ENCODE assay signal across 8 mouse cellular contexts in the genomic region with DNA sequence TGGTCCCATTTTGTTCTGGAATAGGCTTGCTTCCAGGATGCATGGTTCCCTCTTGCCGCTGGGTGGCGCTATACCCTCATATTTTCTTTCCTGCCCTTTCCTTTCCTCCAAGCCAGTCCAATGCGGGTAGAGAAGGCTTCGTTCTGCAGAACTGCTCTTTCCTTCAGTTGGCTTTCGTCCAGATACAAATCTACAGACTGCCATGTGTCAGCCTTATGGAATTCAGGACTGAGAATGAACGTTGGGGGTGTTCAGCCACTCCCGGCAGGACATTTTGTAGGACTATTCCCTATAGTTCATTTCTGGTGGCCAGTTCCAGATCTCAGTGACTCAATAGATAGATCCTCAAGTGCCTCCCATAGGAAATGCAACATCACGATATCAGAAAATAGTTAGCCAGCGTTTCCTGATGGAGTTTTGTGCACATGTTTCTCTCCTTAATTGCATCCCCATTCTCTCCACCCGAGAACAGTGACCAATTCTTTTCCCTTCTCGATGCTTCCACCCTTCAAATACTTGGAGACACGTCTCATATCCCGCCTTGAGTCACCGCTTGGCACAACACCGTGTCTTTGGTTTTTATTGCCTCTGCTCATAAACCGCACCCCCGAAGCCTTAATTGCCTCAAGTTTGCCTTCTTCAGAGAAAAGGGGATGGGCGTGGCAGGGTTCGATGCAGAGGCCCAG. TPM values are rescaled to one million over a fixed set of nuclear protein-coding genes. Genes with fewer than 3 reads are reported as not detected.
A peak's percentile ranks its signal among the peaks of the same experiment; 100 is the strongest.
DNase-seq lines count a peak whose midpoint lies in the region; ATAC-seq and TF ChIP-seq lines count a peak whose summit lies in the region.

No protein-coding gene starts in this region.

- peak; percentile 27 for TF ChIP-seq EP300 in stomach, postnatal 0 days (optimal IDR thresholded peaks at IDR 0.05)

- H3K4me2 ChIP-seq in limb, embryonic 14.5 days (replicated peaks; ENCODE audit: low read depth, low read length, severe bottlenecking): peak overlapping the region; percentile 27
- H3K4me2 ChIP-seq in stomach, postnatal 0 days (replicated peaks; ENCODE audit: low read depth): peak overlapping the region; percentile 13; the same call in 1 of the 2 replicates

- H3K9me3 ChIP-seq in limb, embryonic 14.5 days (ENCODE audit: control insufficient read depth, low read length): no peaks in the 10 kb centered on the region
- H3K9me3 ChIP-seq in stomach, postnatal 0 days (ENCODE audit: control insufficient read depth, low read length): no peaks in the 10 kb centered on the region

- no peak overlapping the region for H3K9ac ChIP-seq in limb, embryonic 14.5 days (ENCODE audit: low read depth, low read length, severe bottlenecking)
- no peak overlapping the region for H3K9ac ChIP-seq in stomach, postnatal 0 days (ENCODE audit: low read length)

- TF ChIP-seq POLR2A in limb, embryonic 14.5 days (IDR thresholded peaks at IDR 0.05; ENCODE audit: borderline replicate concordance, extremely low read depth, insufficient read depth, insufficient read length): no peak

- no peaks in the 10 kb centered on the region for H3K27me3 ChIP-seq in limb, embryonic 14.5 days (ENCODE audit: control insufficient read depth, insufficient read depth, low read length)
- H3K27me3 ChIP-seq in stomach, postnatal 0 days (ENCODE audit: control insufficient read depth, insufficient read depth, low read length): no peaks in the 10 kb centered on the region

- 4% methylated on average over 19 of the region's 19 CpGs for WGBS in limb, embryonic 14.5 days
- 22% methylated on average over 19 of the region's 19 CpGs for WGBS in stomach, postnatal 0 days

- peak overlapping the region; percentile 76 for H3K27ac ChIP-seq in limb, embryonic 14.5 days (replicated peaks; ENCODE audit: low read depth, low read length)
- peak overlapping the region; percentile 61 for H3K27ac ChIP-seq in stomach, postnatal 0 days (replicated peaks)

- peak; percentile 98 for TF ChIP-seq CTCF in stomach, postnatal 0 days (IDR thresholded peaks at IDR 0.05; ENCODE audit: low read depth)

- ATAC-seq in limb, embryonic 14.5 days (ENCODE audit: low FRiP score, low read depth): peak; percentile 91
- peak; percentile 85 for ATAC-seq in stomach, postnatal 0 days (ENCODE audit: low FRiP score, low TSS enrichment)

- H3K4me1 ChIP-seq in limb, embryonic 14.5 days (ENCODE audit: control insufficient read depth, insufficient read depth, low read length): peaks cover 30% of the 10 kb centered on the region
- H3K4me1 ChIP-seq in stomach, postnatal 0 days (replicated peaks; ENCODE audit: control insufficient read depth, insufficient read depth): 0 out of 2 replicates have a peak, but pooled peaks cover 2% of the 10 kb centered on the region

- no peaks in the 10 kb centered on the region for H3K36me3 ChIP-seq in limb, embryonic 14.5 days (ENCODE audit: control insufficient read depth, insufficient read depth, low read length)
- no peaks in the 10 kb centered on the region for H3K36me3 ChIP-seq in stomach, postnatal 0 days (ENCODE audit: control insufficient read depth, insufficient read depth, low read length)

- DNase-seq in B cell, adult 2 months: peak; percentile 68 to 71
- peak; percentile 74 for DNase-seq in adrenal gland, adult 2 months
- DNase-seq in embryo, embryonic 11.5 days (ENCODE audit: low read depth, low spot score): peak; percentile 41
- DNase-seq in gastrocnemius, postnatal 4 days (ENCODE audit: low spot score in 2 of 2): peak; percentile 56 to 74
- peak; percentile 57 to 58 for DNase-seq in kidney, adult 8-10 months
- peak; percentile 96 for DNase-seq in limb, embryonic 14.5 days (ENCODE audit: low spot score)
- peak; percentile 67 for DNase-seq in naive thymus-derived CD4-positive, alpha-beta T cell, adult 2 months (ENCODE audit: low read depth)
- DNase-seq in stomach, postnatal 0 days (ENCODE audit: low spot score): peak; percentile 78

- no peak overlapping the region for H3K4me3 ChIP-seq in limb, embryonic 14.5 days (replicated peaks; ENCODE audit: low read length)
- H3K4me3 ChIP-seq in stomach, postnatal 0 days (ENCODE audit: low read depth, low read length): no peak overlapping the region

RNA-seq across cellular contexts. Expression of gene Gsg1, which starts 4.2 kb away (rescaled TPM):
- total RNA-seq in adrenal gland, adult 2 months (2021): not detected
- polyA plus RNA-seq in adrenal gland, adult 2 months (2012; rRNA removed): 0.18 TPM in 1 of 2 replicates, not detected in the other
- 1 to 10 TPM in 1 of 2 experiments, under 1 TPM in 1; 0.78 to 1.1 TPM for total RNA-seq in gastrocnemius, postnatal 4 days (2021)
- 1.4 and 1.6 TPM in 2 replicates for polyA plus RNA-seq in limb, embryonic 14.5 days (2012; rRNA removed)
- polyA plus RNA-seq in limb, embryonic 14.5 days (2014; fragmentation: Nextera tagmentation; extraction: Ambion mirVana): 1.1 and 2.2 TPM in 2 replicates
- 0.50 and 0.80 TPM in 2 replicates for polyA plus RNA-seq in stomach, postnatal 0 days (2015; fragmentation: Nextera tagmentation; extraction: Ambion mirVana)

RNA-seq across cellular contexts. Expression of gene Hebp1, which starts 52.2 kb away (rescaled TPM):
- 10 to 100 TPM; 18.0 to 27.6 TPM for total RNA-seq in adrenal gland, adult 2 months (2021)
- polyA plus RNA-seq in adrenal gland, adult 2 months (2012; rRNA removed): 9.5 and 13.4 TPM in 2 replicates
- total RNA-seq in gastrocnemius, postnatal 4 days (2021): 10 to 100 TPM; 20.7 to 30.2 TPM
- polyA plus RNA-seq in limb, embryonic 14.5 days (2012; rRNA removed): 16.6 and 23.2 TPM in 2 replicates
- polyA plus RNA-seq in limb, embryonic 14.5 days (2014; fragmentation: Nextera tagmentation; extraction: Ambion mirVana): 5.7 and 5.9 TPM in 2 replicates
- polyA plus RNA-seq in stomach, postnatal 0 days (2015; fragmentation: Nextera tagmentation; extraction: Ambion mirVana): 33.7 and 42.3 TPM in 2 replicates

RNA-seq across cellular contexts. Expression of gene Fam234b, which starts 52.2 kb away (rescaled TPM):
- total RNA-seq in adrenal gland, adult 2 months (2021): 10 to 100 TPM; 13.8 to 31.3 TPM
- polyA plus RNA-seq in adrenal gland, adult 2 months (2012; rRNA removed): 14.0 and 21.0 TPM in 2 replicates
- total RNA-seq in gastrocnemius, postnatal 4 days (2021): 1 to 10 TPM; 6.0 to 6.5 TPM
- polyA plus RNA-seq in limb, embryonic 14.5 days (2012; rRNA removed): 26.2 and 31.6 TPM in 2 replicates
- polyA plus RNA-seq in limb, embryonic 14.5 days (2014; fragmentation: Nextera tagmentation; extraction: Ambion mirVana): 23.9 and 27.3 TPM in 2 replicates
- polyA plus RNA-seq in stomach, postnatal 0 days (2015; fragmentation: Nextera tagmentation; extraction: Ambion mirVana): 12.4 and 13.3 TPM in 2 replicates

Comparison
In these comparisons a context has a peak if more than half of its experiments do, and no peak if none do; other contexts are left out.
1. DNase-seq: peak in every context shown above with its lines; median percentile 96 in limb, embryonic 14.5 days; 78 in stomach, postnatal 0 days; 74 in adrenal gland, adult 2 months; 70 in B cell, adult 2 months; 67 in naive thymus-derived CD4-positive, alpha-beta T cell, adult 2 months; 65 in gastrocnemius, postnatal 4 days; 58 in kidney, adult 8-10 months; 41 in embryo, embryonic 11.5 days.